Comparison of ENCODE assay signal across 8 mouse cellular contexts in genomic region chr19:56722291-56722707, GRCm38 (mm10). TPM values are rescaled to one million over a fixed set of nuclear protein-coding genes. Genes with fewer than 3 reads are reported as not detected.
DNase-seq lines count a peak whose midpoint lies in the region; ATAC-seq and TF ChIP-seq lines count a peak whose summit lies in the region.

No protein-coding gene starts in this region.

- H3K27me3 ChIP-seq in thymus, adult 2 months (ENCODE audit: control insufficient read depth, insufficient read depth, low read length) = peaks cover 28% of the 10 kb centered on the region
- peaks cover 79% of the 10 kb centered on the region for H3K27me3 ChIP-seq in liver, embryonic 11.5 days (replicated peaks; ENCODE audit: control insufficient read depth, insufficient read depth, low read length)
- no peaks in the 10 kb centered on the region; the same call in 1 of the 2 replicates for H3K27me3 ChIP-seq in splenic B cell, adult 2 months (ENCODE audit: control insufficient read depth, insufficient read depth, low read length, poor library complexity, severe bottlenecking)

- TF ChIP-seq POLR2A in thymus, adult 2 months (IDR thresholded peaks at IDR 0.05; ENCODE audit: control insufficient read depth, extremely low read depth, insufficient read depth, low read length, poor library complexity) = no peak

- H3K4me2 ChIP-seq in liver, embryonic 11.5 days = peak overlapping the region; percentile 75

- DNase-seq in embryo, embryonic 11 days = peak; percentile 45
- DNase-seq in embryo, embryonic 10 days (ENCODE audit: low spot score) = no peak
- DNase-seq in thymus, adult 2 months = no peak
- no peak for DNase-seq in thymus, postnatal 0 days (ENCODE audit: low spot score)
- DNase-seq in liver, embryonic 11.5 days (ENCODE audit: low spot score) = no peak
- DNase-seq in splenic B cell, adult 2 months (ENCODE audit: low read depth, low spot score) = peak; percentile 7
- DNase-seq in c-Kit-positive CD71-positive TER-119-positive erythroid progenitor cells, embryonic 14.5 days (ENCODE audit: low spot score) = no peak
- DNase-seq in urinary bladder, postnatal 36 days (ENCODE audit: low spot score in 2 of 2) = no peak

- peak overlapping the region; percentile 40; the same call in 1 of the 2 replicates for H3K9ac ChIP-seq in liver, embryonic 11.5 days (ENCODE audit: low read depth, low read length)

- no peak for TF ChIP-seq CTCF in thymus, adult 2 months (IDR thresholded peaks at IDR 0.05; ENCODE audit: borderline replicate concordance, control insufficient read depth, extremely low read depth, insufficient read depth, low read length, poor library complexity)

- WGBS in thymus, adult 2 months = 4% methylated on average over 48 of the region's 48 CpGs
- 2% methylated on average over 36 of the region's 48 CpGs for WGBS in liver, embryonic 11.5 days

- H3K4me3 ChIP-seq in thymus, adult 2 months (ENCODE audit: control insufficient read depth, insufficient read depth, low read length) = peak overlapping the region; percentile 27; the same call in 1 of the 2 replicates
- H3K4me3 ChIP-seq in liver, embryonic 11.5 days (ENCODE audit: low read depth, low read length) = peak overlapping the region; percentile 52

- no peaks in the 10 kb centered on the region for H3K36me3 ChIP-seq in thymus, adult 2 months (ENCODE audit: control insufficient read depth, insufficient read depth, low read length)
- H3K36me3 ChIP-seq in liver, embryonic 11.5 days (ENCODE audit: control insufficient read depth, insufficient read depth, low read length) = no peaks in the 10 kb centered on the region
- no peaks in the 10 kb centered on the region for H3K36me3 ChIP-seq in splenic B cell, adult 2 months (ENCODE audit: control insufficient read depth, insufficient read depth, low read length, poor library complexity, severe bottlenecking)

- peaks cover 11% of the 10 kb centered on the region; the same call in 1 of the 2 replicates for H3K4me1 ChIP-seq in thymus, adult 2 months (replicated peaks; ENCODE audit: control insufficient read depth, insufficient read depth, low read length)
- H3K4me1 ChIP-seq in liver, embryonic 11.5 days (replicated peaks; ENCODE audit: control insufficient read depth, insufficient read depth, low read length) = peaks cover 13% of the 10 kb centered on the region

- ATAC-seq in liver, embryonic 11.5 days (replicated peaks; ENCODE audit: low FRiP score) = no peak

- H3K27ac ChIP-seq in thymus, adult 2 months (ENCODE audit: control insufficient read depth, insufficient read depth, low read length) = no peak overlapping the region
- no peak overlapping the region for H3K27ac ChIP-seq in liver, embryonic 11.5 days (ENCODE audit: low read depth, low read length)

- no peaks in the 10 kb centered on the region for H3K9me3 ChIP-seq in liver, embryonic 11.5 days (ENCODE audit: control insufficient read depth, low read length)

RNA-seq across cellular contexts. Expression of gene Adrb1, which starts 0.3 kb away (rescaled TPM):
- 6.6 and 6.9 TPM in 2 replicates for polyA plus RNA-seq in thymus, adult 2 months (2012; rRNA removed)
- 0.68 and 1.1 TPM in 2 replicates for polyA plus RNA-seq in thymus, postnatal 0 days (2015; fragmentation: Nextera tagmentation; extraction: Ambion mirVana)
- 0.34 and 0.35 TPM in 2 replicates for polyA plus RNA-seq in liver, embryonic 11.5 days (2014; fragmentation: Nextera tagmentation; extraction: Ambion mirVana)

Comparison
In these comparisons a context has a peak if more than half of its experiments do, and no peak if none do; other contexts are left out.
1. DNase-seq: peak in embryo, embryonic 11 days (single experiment) and splenic B cell, adult 2 months (single experiment); none in embryo, embryonic 10 days (single experiment), thymus, adult 2 months (single experiment), thymus, postnatal 0 days (single experiment), liver, embryonic 11.5 days (single experiment), c-Kit-positive CD71-positive TER-119-positive erythroid progenitor cells, embryonic 14.5 days (single experiment) and urinary bladder, postnatal 36 days (0 of 2).